Mouse (Mus musculus): ENCODE data around the gene Fgr. TPM values are rescaled to one million over a fixed set of nuclear protein-coding genes. Genes with fewer than 3 reads are reported as not detected.

The Fgr gene
- polyA plus RNA-seq, 1 experiment from 2014 or later = 1.8 TPM

DNA sequence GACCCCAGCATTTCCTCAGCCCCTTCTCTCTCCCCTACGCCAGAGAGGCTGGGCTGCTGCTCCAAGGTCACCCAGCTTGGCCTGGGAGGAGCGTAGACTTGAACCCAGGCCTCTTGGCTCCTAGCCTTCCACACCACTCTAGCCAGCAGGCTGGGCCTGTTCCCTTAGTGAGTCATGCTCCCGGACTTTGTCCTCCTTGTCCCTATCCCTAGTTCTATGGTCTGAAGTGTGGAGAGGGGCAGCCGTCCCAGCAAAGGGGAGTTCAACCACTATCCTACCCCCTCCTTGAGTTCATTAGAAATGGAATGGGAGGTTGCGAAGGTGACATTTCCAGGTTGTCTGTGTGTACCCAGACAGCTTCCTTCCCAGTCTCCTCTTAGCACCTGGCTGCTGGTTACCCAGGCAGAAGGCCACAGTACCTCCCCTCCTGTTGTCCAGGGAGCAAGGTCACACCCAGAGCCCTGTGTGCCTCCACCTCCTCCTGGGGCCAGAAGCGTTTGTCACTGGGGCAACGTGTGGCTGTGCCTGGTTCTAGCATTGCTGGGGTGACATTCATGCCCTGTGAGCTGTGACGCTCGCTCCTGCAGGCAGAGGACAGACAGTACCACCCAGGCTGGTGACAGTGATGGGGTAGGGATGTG lies 76.4 kb downstream of the Fgr start:
- Histone ChIP-seq H3K27me3 (ENCODE audit: control insufficient read depth, insufficient read depth, low read length) (no peaks in the 10 kb centered on the region), H3K9ac (ENCODE audit: low read length) (peak overlapping the region; percentile 19; the same call in 1 of the 2 replicates), H3K27ac (ENCODE audit: low read length) (peak overlapping the region; percentile 24), H3K36me3 (ENCODE audit: control insufficient read depth, insufficient read depth, low read length) (no peaks in the 10 kb centered on the region), H3K4me3 (replicated peaks; ENCODE audit: low read length) (no peak overlapping the region), H3K4me1 (ENCODE audit: control insufficient read depth, insufficient read depth, low read length) (peaks cover 94% of the 10 kb centered on the region), H3K9me3 (replicated peaks; ENCODE audit: control insufficient read depth, low read length) (no peaks in the 10 kb centered on the region), H3K4me2 (ENCODE audit: low read depth, low read length) (no peak overlapping the region)
- ATAC-seq (ENCODE audit: insufficient read depth, low FRiP score) = no peak
- WGBS = 63% methylated on average over 9 of the region's 9 CpGs

GRCm38 (mm10) chr4:133050837-133051549 lies 77.1 kb downstream of the Fgr start:
- H3K27ac ChIP-seq (ENCODE audit: low read length) = peak overlapping the region; percentile 24; the same call in 1 of the 2 replicates

GRCm38 (mm10) chr4:133051550-133051865 lies 77.6 kb downstream of the Fgr start:
- Histone ChIP-seq H3K27me3 (ENCODE audit: control insufficient read depth, insufficient read depth, low read length) (no peaks in the 10 kb centered on the region), H3K36me3 (ENCODE audit: control insufficient read depth, insufficient read depth, low read length) (no peaks in the 10 kb centered on the region), H3K4me2 (ENCODE audit: low read depth, low read length) (no peak overlapping the region), H3K9ac (ENCODE audit: low read length) (peak overlapping the region; percentile 2), H3K27ac (ENCODE audit: low read length) (peak overlapping the region; percentile 1; the same call in 1 of the 2 replicates), H3K9me3 (replicated peaks; ENCODE audit: control insufficient read depth, low read length) (no peaks in the 10 kb centered on the region), H3K4me1 (ENCODE audit: control insufficient read depth, insufficient read depth, low read length) (peaks cover 94% of the 10 kb centered on the region), H3K4me3 (replicated peaks; ENCODE audit: low read length) (no peak overlapping the region)
- ATAC-seq (ENCODE audit: insufficient read depth, low FRiP score) = no peak
- WGBS = 67% methylated on average over 14 of the region's 14 CpGs

More at GRCm38 (mm10) chr4:133050837-133051549, 77.1 kb downstream of the Fgr start:
- Histone ChIP-seq H3K9ac (ENCODE audit: low read length) (peak overlapping the region; percentile 2), H3K4me2 (ENCODE audit: low read depth, low read length) (no peak overlapping the region), H3K4me3 (replicated peaks; ENCODE audit: low read length) (no peak overlapping the region), H3K27me3 (ENCODE audit: control insufficient read depth, insufficient read depth, low read length) (no peaks in the 10 kb centered on the region), H3K9me3 (replicated peaks; ENCODE audit: control insufficient read depth, low read length) (no peaks in the 10 kb centered on the region), H3K4me1 (ENCODE audit: control insufficient read depth, insufficient read depth, low read length) (peaks cover 94% of the 10 kb centered on the region), H3K36me3 (ENCODE audit: control insufficient read depth, insufficient read depth, low read length) (no peaks in the 10 kb centered on the region)
- no peak for ATAC-seq (ENCODE audit: insufficient read depth, low FRiP score)
- WGBS = 86% methylated on average over 6 of the region's 6 CpGs

Other genes with a start within 250 kb of the Fgr start
- 4.9 and 6.0 TPM in 2 replicates for gene Xkr8, start 241.5 kb upstream of the Fgr start, polyA plus RNA-seq (2015; fragmentation: Nextera tagmentation; extraction: Ambion mirVana)
- 5.3 and 6.3 TPM in 2 replicates for gene Smpdl3b, start 216.8 kb upstream of the Fgr start, polyA plus RNA-seq (2015; fragmentation: Nextera tagmentation; extraction: Ambion mirVana)
- 67.0 and 75.3 TPM in 2 replicates for gene Rpa2, start 205.8 kb upstream of the Fgr start, polyA plus RNA-seq (2015; fragmentation: Nextera tagmentation; extraction: Ambion mirVana)
- 1.4 and 1.8 TPM in 2 replicates for gene Themis2, start 177.7 kb upstream of the Fgr start, polyA plus RNA-seq (2015; fragmentation: Nextera tagmentation; extraction: Ambion mirVana)
- gene Ppp1r8, start 130.9 kb upstream of the Fgr start, polyA plus RNA-seq (2015; fragmentation: Nextera tagmentation; extraction: Ambion mirVana) = 52.0 and 54.1 TPM in 2 replicates
- 59.6 and 62.7 TPM in 2 replicates for gene Stx12, start 89.6 kb upstream of the Fgr start, polyA plus RNA-seq (2015; fragmentation: Nextera tagmentation; extraction: Ambion mirVana)
- gene Fam76a, start 51.5 kb upstream of the Fgr start, polyA plus RNA-seq (2015; fragmentation: Nextera tagmentation; extraction: Ambion mirVana) = 31.9 and 34.0 TPM in 2 replicates
- gene Ahdc1, start 37.2 kb downstream of the Fgr start, polyA plus RNA-seq (2015; fragmentation: Nextera tagmentation; extraction: Ambion mirVana) = 4.9 and 7.1 TPM in 2 replicates
- gene Wasf2, start 156.4 kb downstream of the Fgr start, polyA plus RNA-seq (2015; fragmentation: Nextera tagmentation; extraction: Ambion mirVana) = 84.3 and 98.6 TPM in 2 replicates
- gene Cd164l2, start 238.0 kb downstream of the Fgr start, polyA plus RNA-seq (2015; fragmentation: Nextera tagmentation; extraction: Ambion mirVana) = 9.2 and 9.5 TPM in 2 replicates
- gene Gpr3, start 238.4 kb downstream of the Fgr start, polyA plus RNA-seq (2015; fragmentation: Nextera tagmentation; extraction: Ambion mirVana) = 0.12 TPM in 1 of 2 replicates, not detected in the other

Measured in stomach, embryonic 16.5 days (tissue).